Mouse (Mus musculus) forebrain, embryonic 12.5 days (tissue): Measurements from ENCODE around the gene Mlana. TPM values are rescaled to one million over a fixed set of nuclear protein-coding genes. Genes with fewer than 3 reads are reported as not detected.

Experiments
- ATAC-seq: fragments of 200-750 bp; cut with Nextera tagmentation; 2 replicates; pipeline ENCODE4 v1.8.0; 2017; ENCODE audit warnings: moderate TSS enrichment; ENCODE audit not compliant: low FRiP score
- H3K27ac ChIP-seq: fragments of 300-500 bp; sonication (generic); 2 replicates; pipeline ENCODE4 v1.5.1; 2016; ENCODE audit warnings: mild to moderate bottlenecking
- H3K27me3 ChIP-seq: fragments of 300-500 bp; sonication (generic); 2 replicates; pipeline ENCODE4 v1.6.1; 2016; ENCODE audit warnings: mild to moderate bottlenecking
- H3K36me3 ChIP-seq: fragments of 300-500 bp; sonication (generic); replicated peaks from 2 replicates; pipeline ENCODE4 v1.6.1; 2016; ENCODE audit warnings: mild to moderate bottlenecking
- H3K4me1 ChIP-seq: fragments of 300-500 bp; sonication (generic); 2 replicates; pipeline ENCODE4 v1.6.1; 2016
- H3K4me2 ChIP-seq: fragments of 300-500 bp; sonication (generic); 2 replicates; pipeline ENCODE4 v1.6.1; 2016; ENCODE audit warnings: mild to moderate bottlenecking, moderate library complexity
- H3K4me3 ChIP-seq: fragments of 300-500 bp; sonication (generic); replicated peaks from 2 replicates; pipeline ENCODE4 v1.5.1; 2016; ENCODE audit warnings: mild to moderate bottlenecking
- H3K9ac ChIP-seq: fragments of 300-500 bp; sonication (generic); 2 replicates; pipeline ENCODE4 v1.6.1; 2016; ENCODE audit warnings: mild to moderate bottlenecking
- H3K9me3 ChIP-seq: fragments of 300-500 bp; sonication (generic); 2 replicates; pipeline ENCODE4 v1.6.1; 2016
- WGBS: fragments of 180-500 bp; shearing (Covaris S2); methylation state at CpG from one replicate; pipeline ENCODE4 v1.1.7; 2016; 5-methylcytosine and 5-hydroxymethylcytosine counted together
- polyA plus RNA-seq: library from polyadenylated mRNA; unstranded; fragments of >200 nt; fragmentation: Nextera tagmentation; extraction: Ambion mirVana; gene quantifications from 2 replicates; pipeline ENCODE4 v1.2.1, GENCODE M21; 2016

The Mlana gene
- polyA plus RNA-seq, 1 experiment from 2014 or later: not detected

GRCm38 (mm10) chr19:29678181-29678778 lies 19.3 kb upstream of the Mlana start:
- H3K4me3 ChIP-seq: no peak overlapping the region
- ATAC-seq: no peak
- WGBS: 84% methylated on average over 6 of the region's 6 CpGs

GRCm38 (mm10) chr19:29680182-29681152 lies 17.2 kb upstream of the Mlana start:
- no peak for ATAC-seq
- Histone ChIP-seq H3K4me3 (no peak overlapping the region), H3K9me3 (no peaks in the 10 kb centered on the region), H3K27ac (no peak overlapping the region), H3K36me3 (no peaks in the 10 kb centered on the region), H3K4me1 (no peaks in the 10 kb centered on the region), H3K4me2 (no peak overlapping the region), H3K9ac (no peak overlapping the region), H3K27me3 (no peaks in the 10 kb centered on the region)
- WGBS: 81% methylated on average over 13 of the region's 13 CpGs

More at GRCm38 (mm10) chr19:29678181-29678778, 19.3 kb upstream of the Mlana start:
- Histone ChIP-seq H3K27ac (no peak overlapping the region), H3K36me3 (no peaks in the 10 kb centered on the region), H3K4me1 (no peaks in the 10 kb centered on the region), H3K4me2 (no peak overlapping the region), H3K9ac (no peak overlapping the region), H3K27me3 (no peaks in the 10 kb centered on the region), H3K9me3 (no peaks in the 10 kb centered on the region)

- Histone ChIP-seq H3K4me2 (no peak overlapping the region), H3K27ac (no peak overlapping the region), H3K4me3 (no peak overlapping the region), H3K4me1 (no peaks in the 10 kb centered on the region), H3K9me3 (no peaks in the 10 kb centered on the region), H3K9ac (no peak overlapping the region), H3K27me3 (no peaks in the 10 kb centered on the region), H3K36me3 (no peaks in the 10 kb centered on the region)
- peak; percentile 57; the same call in 1 of the 2 replicates for ATAC-seq
- 53% methylated on average over 16 of the region's 16 CpGs for WGBS
Measured at GRCm38 (mm10) chr19:29683844-29684540, 13.6 kb upstream of the Mlana start.

- Histone ChIP-seq H3K9ac (no peak overlapping the region), H3K9me3 (no peaks in the 10 kb centered on the region), H3K4me3 (no peak overlapping the region), H3K4me2 (no peak overlapping the region), H3K4me1 (no peaks in the 10 kb centered on the region), H3K27ac (no peak overlapping the region), H3K36me3 (no peaks in the 10 kb centered on the region), H3K27me3 (no peaks in the 10 kb centered on the region)
- WGBS: 86% methylated on average over 10 of the region's 10 CpGs
- ATAC-seq: no peak
Measured at GRCm38 (mm10) chr19:29695071-29695470, 2.6 kb upstream of the Mlana start.

- H3K36me3 ChIP-seq: no peaks in the 10 kb centered on the region
- WGBS: 93% methylated on average over 4 of the region's 4 CpGs
Measured at GRCm38 (mm10) chr19:29696309-29696708, 1.3 kb upstream of the Mlana start.

GRCm38 (mm10) chr19:29696840-29697239 lies 784 bp upstream of the Mlana start:
- Histone ChIP-seq H3K36me3 (no peaks in the 10 kb centered on the region), H3K27me3 (no peaks in the 10 kb centered on the region), H3K9ac (no peak overlapping the region), H3K4me1 (no peaks in the 10 kb centered on the region), H3K9me3 (no peaks in the 10 kb centered on the region), H3K4me3 (no peak overlapping the region), H3K27ac (no peak overlapping the region), H3K4me2 (no peak overlapping the region)
- ATAC-seq: no peak

More at GRCm38 (mm10) chr19:29696309-29696708, 1.3 kb upstream of the Mlana start:
- no peak overlapping the region for H3K4me2 ChIP-seq
- no peak overlapping the region for H3K9ac ChIP-seq
- ATAC-seq: no peak
- no peak overlapping the region for H3K4me3 ChIP-seq
- H3K4me1 ChIP-seq: no peaks in the 10 kb centered on the region
- no peak overlapping the region for H3K27ac ChIP-seq
- no peaks in the 10 kb centered on the region for H3K9me3 ChIP-seq
- H3K27me3 ChIP-seq: no peaks in the 10 kb centered on the region

- no peaks in the 10 kb centered on the region for H3K9me3 ChIP-seq
- no peaks in the 10 kb centered on the region for H3K36me3 ChIP-seq
- 73% methylated on average over 4 of the region's 4 CpGs for WGBS
- H3K27ac ChIP-seq: no peak overlapping the region
- ATAC-seq: no peak
- H3K4me1 ChIP-seq: no peaks in the 10 kb centered on the region
- H3K4me2 ChIP-seq: no peak overlapping the region
- H3K4me3 ChIP-seq: no peak overlapping the region
- H3K9ac ChIP-seq: no peak overlapping the region
- no peaks in the 10 kb centered on the region for H3K27me3 ChIP-seq
Measured at GRCm38 (mm10) chr19:29701707-29702106, 4.1 kb downstream of the Mlana start.

GRCm38 (mm10) chr19:29704436-29704835 lies 6.8 kb downstream of the Mlana start:
- Histone ChIP-seq H3K9ac (no peak overlapping the region), H3K4me1 (no peaks in the 10 kb centered on the region), H3K27ac (no peak overlapping the region), H3K9me3 (no peaks in the 10 kb centered on the region), H3K36me3 (no peaks in the 10 kb centered on the region), H3K4me2 (no peak overlapping the region), H3K4me3 (no peak overlapping the region), H3K27me3 (no peaks in the 10 kb centered on the region)
- no peak for ATAC-seq
- WGBS: 94% methylated on average over 13 of the region's 13 CpGs

- H3K36me3 ChIP-seq: no peaks in the 10 kb centered on the region
- no peak for ATAC-seq
- WGBS: 92% methylated on average over 9 of the region's 9 CpGs
Measured at GRCm38 (mm10) chr19:29707314-29707898, 9.8 kb downstream of the Mlana start.

GRCm38 (mm10) chr19:29708003-29708402 lies 10.4 kb downstream of the Mlana start:
- no peak for ATAC-seq
- 70% methylated on average over 14 of the region's 14 CpGs for WGBS
- no peaks in the 10 kb centered on the region for H3K4me1 ChIP-seq
- no peak overlapping the region for H3K4me3 ChIP-seq
- H3K9ac ChIP-seq: no peak overlapping the region
- H3K36me3 ChIP-seq: no peaks in the 10 kb centered on the region
- H3K9me3 ChIP-seq: no peaks in the 10 kb centered on the region
- no peak overlapping the region for H3K27ac ChIP-seq
- H3K27me3 ChIP-seq: no peaks in the 10 kb centered on the region
- no peak overlapping the region for H3K4me2 ChIP-seq

More at GRCm38 (mm10) chr19:29707314-29707898, 9.8 kb downstream of the Mlana start:
- H3K9me3 ChIP-seq: no peaks in the 10 kb centered on the region
- H3K9ac ChIP-seq: no peak overlapping the region
- H3K27me3 ChIP-seq: no peaks in the 10 kb centered on the region
- no peak overlapping the region for H3K27ac ChIP-seq
- no peak overlapping the region for H3K4me2 ChIP-seq
- no peaks in the 10 kb centered on the region for H3K4me1 ChIP-seq
- H3K4me3 ChIP-seq: no peak overlapping the region

GRCm38 (mm10) chr19:29708461-29708860 lies 10.8 kb downstream of the Mlana start:
- Histone ChIP-seq H3K4me1 (no peaks in the 10 kb centered on the region), H3K36me3 (no peaks in the 10 kb centered on the region), H3K4me2 (no peak overlapping the region), H3K27me3 (no peaks in the 10 kb centered on the region), H3K9ac (no peak overlapping the region), H3K27ac (no peak overlapping the region), H3K9me3 (no peaks in the 10 kb centered on the region), H3K4me3 (no peak overlapping the region)
- 66% methylated on average over 5 of the region's 5 CpGs for WGBS
- no peak for ATAC-seq

GRCm38 (mm10) chr19:29709461-29709860 lies 11.8 kb downstream of the Mlana start:
- no peaks in the 10 kb centered on the region for H3K4me1 ChIP-seq
- 74% methylated on average over 3 of the region's 3 CpGs for WGBS
- no peak overlapping the region for H3K9ac ChIP-seq
- H3K4me2 ChIP-seq: no peak overlapping the region
- ATAC-seq: no peak
- no peaks in the 10 kb centered on the region for H3K9me3 ChIP-seq
- no peak overlapping the region for H3K4me3 ChIP-seq
- no peaks in the 10 kb centered on the region for H3K36me3 ChIP-seq
- H3K27me3 ChIP-seq: no peaks in the 10 kb centered on the region
- no peak overlapping the region for H3K27ac ChIP-seq
